Mouse (Mus musculus): Measurements from ENCODE around the gene Adora2a. TPM values are rescaled to one million over a fixed set of nuclear protein-coding genes. Genes with fewer than 3 reads are reported as not detected.

The Adora2a gene
- polyA plus RNA-seq, 1 experiment, result 1.3 TPM

- no peak overlapping the region for H3K4me3 ChIP-seq
- TF ChIP-seq USF1 (IDR thresholded peaks at IDR 0.05; ENCODE audit: low read depth) (no peak), POLR2A (IDR thresholded peaks at IDR 0.05; ENCODE audit: insufficient read length, low read depth) (no peak), SRF (IDR thresholded peaks at IDR 0.05; ENCODE audit: control insufficient read depth, insufficient read length, low read depth) (no peak), MYOG (IDR thresholded peaks at IDR 0.05; ENCODE audit: control insufficient read depth in 1 of 3, insufficient read depth in 1 of 3, insufficient read length in 2 of 3, low read depth in 2 of 3) (no peak)
- H3K79me2 ChIP-seq (ENCODE audit: control insufficient read depth, insufficient read depth), result no peaks in the 10 kb centered on the region
- no peak overlapping the region for H3K4me2 ChIP-seq (ENCODE audit: low read depth)
- no peaks in the 10 kb centered on the region for H3K27me3 ChIP-seq (ENCODE audit: control insufficient read depth, insufficient read depth, insufficient read length)
- no peak overlapping the region for H3ac ChIP-seq (ENCODE audit: control insufficient read depth, insufficient read length)
- peaks cover 7% of the 10 kb centered on the region for H3K36me3 ChIP-seq (ENCODE audit: control insufficient read depth, insufficient read depth)
Observed at GRCm38 (mm10) chr10:75304413-75304812, 12.3 kb upstream of the Adora2a start.

GRCm38 (mm10) chr10:75307130-75307529 lies 9.5 kb upstream of the Adora2a start:
- Histone ChIP-seq H3K36me3 (ENCODE audit: control insufficient read depth, insufficient read depth) (peaks cover 11% of the 10 kb centered on the region), H3K27me3 (ENCODE audit: control insufficient read depth, insufficient read depth, insufficient read length) (no peaks in the 10 kb centered on the region), H3K4me2 (ENCODE audit: low read depth) (no peak overlapping the region), H3K79me2 (ENCODE audit: control insufficient read depth, insufficient read depth) (no peaks in the 10 kb centered on the region), H3K4me3 (no peak overlapping the region), H3ac (ENCODE audit: control insufficient read depth, insufficient read length) (no peak overlapping the region)
- TF ChIP-seq POLR2AphosphoS2 (IDR thresholded peaks at IDR 0.05; ENCODE audit: insufficient read length, low read depth) (no peak), MYOD1 (IDR thresholded peaks at IDR 0.05; ENCODE audit: control insufficient read depth in 1 of 3, insufficient read length in 2 of 3, low read depth in 2 of 3) (no peak), USF1 (IDR thresholded peaks at IDR 0.05; ENCODE audit: low read depth) (no peak), TCF12 (IDR thresholded peaks at IDR 0.05; ENCODE audit: insufficient read depth, poor library complexity, severe bottlenecking) (no peak), MAX (IDR thresholded peaks at IDR 0.05; ENCODE audit: low read depth) (no peak), MYOG (IDR thresholded peaks at IDR 0.05; ENCODE audit: control insufficient read depth in 1 of 3, insufficient read depth in 1 of 3, insufficient read length in 2 of 3, low read depth in 2 of 3) (no peak), CEBPB (IDR thresholded peaks at IDR 0.05; ENCODE audit: insufficient read depth, poor library complexity, severe bottlenecking) (no peak), E2F4 (IDR thresholded peaks at IDR 0.05; ENCODE audit: insufficient read depth) (no peak), POLR2A (IDR thresholded peaks at IDR 0.05; ENCODE audit: insufficient read length, low read depth) (no peak), REST (IDR thresholded peaks at IDR 0.05; ENCODE audit: insufficient read depth, insufficient read length) (no peak), SRF (IDR thresholded peaks at IDR 0.05; ENCODE audit: control insufficient read depth, insufficient read length, low read depth) (no peak), TCF3 (IDR thresholded peaks at IDR 0.05; ENCODE audit: insufficient read length, low read depth) (no peak)

GRCm38 (mm10) chr10:75312361-75312760 lies 4.3 kb upstream of the Adora2a start:
- Histone ChIP-seq H3ac (ENCODE audit: control insufficient read depth, insufficient read length) (no peak overlapping the region), H3K4me3 (no peak overlapping the region), H3K4me2 (ENCODE audit: low read depth) (no peak overlapping the region), H3K79me2 (ENCODE audit: control insufficient read depth, insufficient read depth) (no peaks in the 10 kb centered on the region), H3K36me3 (ENCODE audit: control insufficient read depth, insufficient read depth) (peaks cover 12% of the 10 kb centered on the region), H3K27me3 (ENCODE audit: control insufficient read depth, insufficient read depth, insufficient read length) (peaks cover 4% of the 10 kb centered on the region)
- TF ChIP-seq POLR2A (IDR thresholded peaks at IDR 0.05; ENCODE audit: insufficient read length, low read depth) (no peak), MYOG (IDR thresholded peaks at IDR 0.05; ENCODE audit: control insufficient read depth in 1 of 3, insufficient read depth in 1 of 3, insufficient read length in 2 of 3, low read depth in 2 of 3) (peak in 1 of 3 experiments; percentile 30), MYOD1 (IDR thresholded peaks at IDR 0.05; ENCODE audit: control insufficient read depth in 1 of 3, insufficient read length in 2 of 3, low read depth in 2 of 3) (peak in 1 of 3 experiments; percentile 17), USF1 (IDR thresholded peaks at IDR 0.05; ENCODE audit: low read depth) (no peak), SRF (IDR thresholded peaks at IDR 0.05; ENCODE audit: control insufficient read depth, insufficient read length, low read depth) (no peak)

DNA sequence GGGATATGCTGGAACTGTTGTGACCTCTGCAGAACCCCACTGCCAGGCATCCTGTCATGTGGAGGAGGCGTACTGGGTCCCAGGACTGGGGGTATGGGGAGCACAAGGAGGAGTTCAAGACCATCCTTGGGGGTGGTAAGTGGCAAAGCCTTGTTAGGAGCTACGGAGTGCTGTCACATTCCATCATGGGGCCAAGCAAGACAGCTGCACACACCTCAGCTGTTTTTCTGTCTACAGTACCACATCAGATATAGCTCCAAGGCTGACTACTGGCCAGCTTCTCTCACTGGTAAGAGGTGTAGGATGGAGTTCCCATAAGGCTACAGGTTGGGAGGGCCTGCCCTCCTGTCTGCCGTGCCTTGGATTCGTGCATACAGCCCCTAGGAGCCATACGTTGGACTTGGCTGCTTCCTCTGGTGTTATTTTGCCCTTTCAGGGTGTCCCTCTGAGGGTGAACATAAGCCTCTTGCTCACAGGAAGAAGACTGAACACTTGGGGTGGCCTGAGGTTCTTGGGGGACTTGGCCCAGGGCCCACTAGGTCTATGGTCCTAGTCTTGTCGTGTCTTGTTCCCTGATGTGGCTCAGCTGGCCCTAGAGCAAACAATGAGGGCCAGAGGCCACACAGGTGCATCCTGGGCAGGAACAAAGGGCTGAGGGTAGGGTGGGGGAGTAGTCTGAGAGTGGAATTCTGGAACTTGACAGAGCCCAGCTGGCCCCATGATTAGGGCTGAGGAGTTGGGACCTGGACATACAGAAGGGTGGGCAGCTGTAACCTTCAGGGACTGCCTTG lies 2.3 kb upstream of the Adora2a start:
- H3ac ChIP-seq (ENCODE audit: control insufficient read depth, insufficient read length), result no peak overlapping the region
- H3K4me2 ChIP-seq (ENCODE audit: low read depth), result no peak overlapping the region
- TF ChIP-seq POLR2AphosphoS2 (IDR thresholded peaks at IDR 0.05; ENCODE audit: insufficient read length, low read depth) (peak; percentile 1), CEBPB (IDR thresholded peaks at IDR 0.05; ENCODE audit: insufficient read depth, poor library complexity, severe bottlenecking) (no peak), MYOD1 (IDR thresholded peaks at IDR 0.05; ENCODE audit: control insufficient read depth in 1 of 3, insufficient read length in 2 of 3, low read depth in 2 of 3) (peak; percentile 61 to 86 (median 67)), TCF12 (IDR thresholded peaks at IDR 0.05; ENCODE audit: insufficient read depth, poor library complexity, severe bottlenecking) (peak; percentile 54), USF1 (IDR thresholded peaks at IDR 0.05; ENCODE audit: low read depth) (no peak), SRF (IDR thresholded peaks at IDR 0.05; ENCODE audit: control insufficient read depth, insufficient read length, low read depth) (no peak), MYOG (IDR thresholded peaks at IDR 0.05; ENCODE audit: control insufficient read depth in 1 of 3, insufficient read depth in 1 of 3, insufficient read length in 2 of 3, low read depth in 2 of 3) (peak in 2 of 3 experiments; percentile 67 to 84), REST (IDR thresholded peaks at IDR 0.05; ENCODE audit: insufficient read depth, insufficient read length) (no peak), TCF3 (IDR thresholded peaks at IDR 0.05; ENCODE audit: insufficient read length, low read depth) (no peak), E2F4 (IDR thresholded peaks at IDR 0.05; ENCODE audit: insufficient read depth) (no peak), POLR2A (IDR thresholded peaks at IDR 0.05; ENCODE audit: insufficient read length, low read depth) (no peak), MAX (IDR thresholded peaks at IDR 0.05; ENCODE audit: low read depth) (no peak)
- H3K79me2 ChIP-seq (ENCODE audit: control insufficient read depth, insufficient read depth), result no peaks in the 10 kb centered on the region
- H3K27me3 ChIP-seq (ENCODE audit: control insufficient read depth, insufficient read depth, insufficient read length), result peaks cover 6% of the 10 kb centered on the region
- H3K4me3 ChIP-seq, result no peak overlapping the region
- peaks cover 8% of the 10 kb centered on the region for H3K36me3 ChIP-seq (ENCODE audit: control insufficient read depth, insufficient read depth)

GRCm38 (mm10) chr10:75315756-75316155 lies 921 bp upstream of the Adora2a start:
- Histone ChIP-seq H3K27me3 (ENCODE audit: control insufficient read depth, insufficient read depth, insufficient read length) (peaks cover 6% of the 10 kb centered on the region), H3K4me3 (no peak overlapping the region), H3K4me2 (ENCODE audit: low read depth) (no peak overlapping the region), H3ac (ENCODE audit: control insufficient read depth, insufficient read length) (no peak overlapping the region), H3K36me3 (ENCODE audit: control insufficient read depth, insufficient read depth) (peaks cover 8% of the 10 kb centered on the region), H3K79me2 (ENCODE audit: control insufficient read depth, insufficient read depth) (no peaks in the 10 kb centered on the region)
- no peak for TF ChIP-seq REST (IDR thresholded peaks at IDR 0.05; ENCODE audit: insufficient read depth, insufficient read length)

All from myocyte (in vitro differentiated cells).